Mouse (Mus musculus): ENCODE results near the gene Gpr182.

- TF ChIP-seq CTCF (conservative IDR thresholded peaks at IDR 0.05; ENCODE audit: low read length): no peak
- TF ChIP-seq POU5F1 (IDR thresholded peaks at IDR 0.05; ENCODE audit: borderline replicate concordance, low read length): no peak
- no peak for TF ChIP-seq NANOG (IDR thresholded peaks at IDR 0.05; ENCODE audit: borderline replicate concordance, low read length)
These were observed 12.6 kb upstream of the Gpr182 start for GRCm38 (mm10) chr10:127763914-127764680.

Measured in E14TG2a.4 (cell line).